Mouse (Mus musculus) limb, embryonic 14.5 days (tissue): ENCODE data around the gene Wwp2. TPM values are rescaled to one million over a fixed set of nuclear protein-coding genes. Genes with fewer than 3 reads are reported as not detected.

Source experiments
- ATAC-seq: fragments of 200-750 bp; cut with Nextera tagmentation; 2 replicates; pipeline ENCODE4 v1.8.0; 2017; ENCODE audit warnings: low read depth, moderate number of reproducible peaks, moderate TSS enrichment; ENCODE audit not compliant: low FRiP score
- DNase-seq: peaks from one replicate; pipeline ENCODE4 v3.0.0-alpha.2; 2015; ENCODE audit warnings: low spot score
- H3K27ac ChIP-seq: fragments of 300-500 bp; sonication (generic); replicated peaks from 2 replicates; pipeline ENCODE4 v1.5.1; 2014; ENCODE audit warnings: low read depth, mild to moderate bottlenecking, low read length, moderate library complexity, mixed read lengths
- H3K27me3 ChIP-seq: fragments of 300-500 bp; sonication (generic); 2 replicates; pipeline ENCODE4 v1.6.1; 2014; ENCODE audit warnings: low read length, mixed read lengths; ENCODE audit not compliant: control insufficient read depth, insufficient read depth
- H3K36me3 ChIP-seq: fragments of 300-500 bp; sonication (generic); 2 replicates; pipeline ENCODE4 v1.6.1; 2014; ENCODE audit warnings: mild to moderate bottlenecking, low read length, moderate library complexity, mixed read lengths; ENCODE audit not compliant: control insufficient read depth, insufficient read depth
- H3K4me1 ChIP-seq: fragments of 300-500 bp; sonication (generic); 2 replicates; pipeline ENCODE4 v1.6.1; 2014; ENCODE audit warnings: antibody characterized with exemption, low read length, mixed read lengths; ENCODE audit not compliant: control insufficient read depth, insufficient read depth
- H3K4me2 ChIP-seq: fragments of 300-500 bp; sonication (generic); replicated peaks from 2 replicates; pipeline ENCODE4 v1.6.1; 2014; ENCODE audit warnings: low read depth, mild to moderate bottlenecking, low read length, moderate library complexity; ENCODE audit not compliant: severe bottlenecking
- H3K4me3 ChIP-seq: fragments of 300-500 bp; sonication (generic); replicated peaks from 2 replicates; pipeline ENCODE4 v1.5.1; 2014; ENCODE audit warnings: low read length
- H3K9ac ChIP-seq: fragments of 300-500 bp; sonication (generic); 2 replicates; pipeline ENCODE4 v1.6.1; 2014; ENCODE audit warnings: mild to moderate bottlenecking, low read depth, low read length, moderate library complexity; ENCODE audit not compliant: severe bottlenecking
- H3K9me3 ChIP-seq: fragments of 300-500 bp; sonication (generic); 2 replicates; pipeline ENCODE4 v1.6.1; 2016; ENCODE audit warnings: low read length; ENCODE audit not compliant: control insufficient read depth
- POLR2A ChIP-seq: fragments of 200-500 bp; IDR thresholded peaks from 2 replicates; pipeline ENCODE4 v1.8.0; 2012; ENCODE audit warnings: inconsistent platforms, mild to moderate bottlenecking, moderate library complexity, borderline replicate concordance; ENCODE audit not compliant: insufficient read depth, insufficient read length; ENCODE audit errors: extremely low read depth
- WGBS: fragments of 180-500 bp; shearing (Covaris S2); extraction: QIAGEN DNeasy Blood & Tissue Kit; methylation state at CpG from one replicate; pipeline ENCODE4 v1.1.7; 2014; 5-methylcytosine and 5-hydroxymethylcytosine counted together
- polyA plus RNA-seq, 2 experiments: library from polyadenylated mRNA; depleted of rRNA in 1 of 2; stranded (reverse) in 1 of 2; unstranded in 1 of 2; fragments of >200 nt; fragmentation: Nextera tagmentation in 1 of 2; extraction: Ambion mirVana in 1 of 2; gene quantifications; 2 replicates each; pipeline versions ENCODE4 v1.2.1 to v1.2.3; 2012 to 2014

The Wwp2 gene
- polyA plus RNA-seq, 2 experiments: 153 to 315 TPM

DNA sequence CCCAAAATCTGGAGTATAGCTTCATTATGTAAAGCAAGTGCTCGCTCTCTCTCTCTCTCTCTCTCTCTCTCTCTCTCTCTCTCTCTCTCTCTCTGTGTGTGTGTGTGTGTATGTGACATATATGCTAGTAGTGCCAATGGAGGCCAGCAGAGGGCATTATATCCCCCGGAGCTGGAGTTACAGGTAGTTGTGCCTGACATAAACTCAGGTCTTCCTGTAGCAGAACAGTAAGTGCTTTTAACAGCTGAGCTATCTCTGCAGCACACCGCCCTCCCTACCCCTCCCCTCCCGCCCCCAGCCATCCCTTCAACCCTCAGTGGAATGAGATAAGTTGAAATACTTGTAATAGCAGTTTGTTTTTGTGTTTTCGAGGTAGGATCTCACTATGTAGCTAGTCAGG lies 30.5 kb downstream of the Wwp2 start:
- Histone ChIP-seq H3K4me2 (no peak overlapping the region), H3K9ac (no peak overlapping the region), H3K9me3 (no peaks in the 10 kb centered on the region), H3K4me1 (peaks cover 31% of the 10 kb centered on the region), H3K4me3 (no peak overlapping the region), H3K27me3 (no peaks in the 10 kb centered on the region), H3K36me3 (peaks cover 11% of the 10 kb centered on the region), H3K27ac (no peak overlapping the region; the same call in 1 of the 2 replicates)
- DNase-seq (no peak), ATAC-seq (no peak)
- 92% methylated on average over 5 of the region's 5 CpGs for WGBS
- TF ChIP-seq POLR2A: no peak

DNA sequence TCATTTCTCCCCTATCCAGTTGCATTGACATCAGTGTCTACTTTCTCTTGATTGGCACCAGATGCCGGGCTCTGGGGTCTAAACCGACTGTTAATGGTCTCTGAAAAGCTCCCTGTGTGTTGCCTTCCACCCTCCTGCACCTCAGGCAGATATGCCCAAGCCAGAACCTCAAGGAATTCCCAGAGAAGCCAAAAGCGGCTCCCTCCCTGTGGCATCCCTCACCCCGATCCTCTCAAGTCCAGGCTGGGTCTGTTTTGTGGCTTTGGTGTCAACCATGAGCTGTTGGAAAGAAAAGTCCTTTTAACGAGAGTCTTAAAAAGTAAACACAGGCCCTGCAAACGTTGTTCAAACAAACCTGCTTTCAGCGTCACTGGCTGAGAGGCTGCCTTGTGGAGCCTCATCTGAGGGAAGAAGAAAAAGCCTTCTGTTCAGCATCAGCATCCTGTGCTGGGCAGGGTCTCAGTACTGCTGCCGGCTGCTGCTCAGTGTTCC lies 32.7 kb downstream of the Wwp2 start:
- H3K36me3 ChIP-seq: peaks cover 6% of the 10 kb centered on the region; the same call in 1 of the 2 replicates
- TF ChIP-seq POLR2A: no peak
- 27% methylated on average over 8 of the region's 8 CpGs for WGBS
- peak; percentile 54 for DNase-seq
- H3K9ac ChIP-seq: no peak overlapping the region
- no peak overlapping the region for H3K4me2 ChIP-seq
- no peak overlapping the region for H3K4me3 ChIP-seq
- peak; percentile 53; the same call in 1 of the 2 replicates for ATAC-seq
- no peaks in the 10 kb centered on the region for H3K27me3 ChIP-seq
- peaks cover 38% of the 10 kb centered on the region for H3K4me1 ChIP-seq
- peak overlapping the region; percentile 92 for H3K27ac ChIP-seq
- no peaks in the 10 kb centered on the region for H3K9me3 ChIP-seq

DNA sequence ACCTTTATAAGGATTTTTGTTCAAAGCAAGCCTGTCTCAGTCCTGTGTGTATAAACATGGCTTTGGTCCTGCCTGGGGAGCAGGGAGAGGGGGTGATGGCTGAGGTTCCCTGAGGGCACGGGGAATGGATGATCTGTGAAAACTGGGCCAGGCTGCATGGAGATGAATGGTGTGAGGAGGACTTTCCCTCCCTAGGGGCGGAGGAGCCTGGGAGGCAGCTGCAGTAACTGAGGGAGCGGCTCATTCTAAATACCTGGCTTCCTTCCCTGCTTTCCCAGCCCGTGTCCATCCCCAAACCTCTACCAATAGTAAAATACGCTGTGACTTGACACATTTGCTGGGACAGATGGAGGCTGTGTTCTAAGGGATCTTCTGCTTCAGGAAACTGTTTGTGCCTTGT lies 34.1 kb downstream of the Wwp2 start:
- Histone ChIP-seq H3K27ac (peak overlapping the region; percentile 92), H3K36me3 (peaks cover 6% of the 10 kb centered on the region; the same call in 1 of the 2 replicates), H3K4me1 (peaks cover 38% of the 10 kb centered on the region), H3K9me3 (no peaks in the 10 kb centered on the region), H3K9ac (no peak overlapping the region), H3K27me3 (no peaks in the 10 kb centered on the region), H3K4me2 (no peak overlapping the region), H3K4me3 (no peak overlapping the region)
- WGBS: 65% methylated on average over 5 of the region's 5 CpGs
- TF ChIP-seq POLR2A: no peak
- no peak for DNase-seq
- no peak for ATAC-seq

DNA sequence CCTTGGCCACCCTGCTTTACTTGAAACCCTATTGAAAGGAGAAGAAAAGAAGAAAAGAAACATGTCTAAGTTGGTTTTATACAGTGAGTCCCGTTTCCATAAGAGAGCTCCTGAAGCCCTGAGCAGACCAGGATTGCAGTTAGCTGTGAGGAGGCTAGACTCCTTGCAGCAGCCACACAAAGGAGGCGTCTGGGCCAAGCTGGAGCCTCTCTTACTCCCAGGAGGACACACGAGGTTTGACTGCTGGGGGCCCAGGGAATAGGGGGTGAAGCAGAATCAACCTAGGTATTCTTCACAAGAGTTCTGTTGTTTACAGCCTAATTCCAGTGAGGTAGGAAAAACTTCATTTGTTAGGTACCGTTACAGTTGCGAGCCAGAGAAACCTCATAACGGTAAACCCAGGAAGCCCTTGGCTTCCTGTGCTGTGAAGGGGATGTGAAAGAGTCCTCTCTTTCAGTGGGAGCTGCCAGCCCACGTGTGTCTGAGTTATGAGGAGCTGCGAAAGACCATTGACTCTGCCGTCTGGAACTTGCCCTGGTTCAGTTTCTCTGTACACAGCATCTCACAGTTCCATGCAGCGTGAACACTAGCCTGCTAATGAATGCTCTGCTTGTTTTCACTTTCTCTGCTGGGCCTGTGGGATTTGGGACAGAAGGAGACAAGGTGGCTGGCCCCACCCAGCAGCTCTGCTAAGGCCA lies 36.4 kb downstream of the Wwp2 start:
- no peak overlapping the region for H3K9ac ChIP-seq
- WGBS: 26% methylated on average over 10 of the region's 10 CpGs
- H3K9me3 ChIP-seq: no peaks in the 10 kb centered on the region
- H3K4me2 ChIP-seq: no peak overlapping the region
- ATAC-seq (peak; percentile 82), DNase-seq (peak; percentile 64)
- peak overlapping the region; percentile 92 for H3K27ac ChIP-seq
- peaks cover 38% of the 10 kb centered on the region for H3K4me1 ChIP-seq
- no peak overlapping the region for H3K4me3 ChIP-seq
- peaks cover 4% of the 10 kb centered on the region; the same call in 1 of the 2 replicates for H3K36me3 ChIP-seq
- no peaks in the 10 kb centered on the region for H3K27me3 ChIP-seq
- no peak for TF ChIP-seq POLR2A

DNA sequence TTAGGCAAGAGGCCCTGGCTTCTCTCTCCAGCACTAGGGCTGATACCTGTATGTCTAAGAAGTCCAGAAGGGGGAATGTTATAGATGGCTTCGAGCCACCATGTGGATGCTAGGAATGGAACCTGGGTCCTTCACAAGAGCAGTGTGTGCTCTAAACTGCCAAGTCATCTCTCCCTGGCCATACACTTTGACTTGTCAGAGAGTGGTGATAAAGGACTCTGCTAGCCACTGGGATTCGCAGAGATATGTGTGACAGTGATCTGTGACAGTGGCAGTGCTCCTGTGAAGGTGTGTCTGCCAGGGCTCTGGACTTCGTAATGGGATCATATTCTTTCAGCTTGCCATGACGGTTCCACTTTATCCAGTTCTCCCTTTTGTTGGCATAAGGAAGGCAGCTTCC lies 37.2 kb downstream of the Wwp2 start:
- peak overlapping the region; percentile 92 for H3K27ac ChIP-seq

More for the DNA sequence above, 37.2 kb downstream of the Wwp2 start:
- no peak for TF ChIP-seq POLR2A
- Histone ChIP-seq H3K9me3 (no peaks in the 10 kb centered on the region), H3K27me3 (no peaks in the 10 kb centered on the region), H3K4me2 (no peak overlapping the region), H3K4me1 (peaks cover 33% of the 10 kb centered on the region), H3K36me3 (peaks cover 3% of the 10 kb centered on the region; the same call in 1 of the 2 replicates), H3K4me3 (no peak overlapping the region), H3K9ac (no peak overlapping the region)
- ATAC-seq (no peak), DNase-seq (no peak)
- 89% methylated on average over 4 of the region's 4 CpGs for WGBS
